Mouse (Mus musculus) stomach, embryonic 15.5 days (tissue): ENCODE data around the gene Scnn1a. TPM values are rescaled to one million over a fixed set of nuclear protein-coding genes. Genes with fewer than 3 reads are reported as not detected.

Experiments
- ATAC-seq: fragments of 200-750 bp; cut with Nextera tagmentation; 2 replicates; pipeline ENCODE4 v1.8.0; 2017; ENCODE audit warnings: low read depth, moderate number of reproducible peaks, moderate TSS enrichment; ENCODE audit not compliant: insufficient read depth, low FRiP score
- H3K27ac ChIP-seq: fragments of 300-500 bp; sonication (generic); 2 replicates; pipeline ENCODE4 v1.5.1; 2015; ENCODE audit warnings: mild to moderate bottlenecking, inconsistent platforms
- H3K27me3 ChIP-seq: fragments of 300-500 bp; sonication (generic); replicated peaks from 2 replicates; pipeline ENCODE4 v1.6.1; 2015; ENCODE audit warnings: inconsistent platforms
- H3K36me3 ChIP-seq: fragments of 300-500 bp; sonication (generic); 2 replicates; pipeline ENCODE4 v1.6.1; 2015; ENCODE audit warnings: inconsistent platforms
- H3K4me1 ChIP-seq: fragments of 300-500 bp; sonication (generic); 2 replicates; pipeline ENCODE4 v1.6.1; 2015; ENCODE audit warnings: inconsistent platforms
- H3K4me2 ChIP-seq: fragments of 300-500 bp; sonication (generic); 2 replicates; pipeline ENCODE4 v1.6.1; 2015; ENCODE audit warnings: mild to moderate bottlenecking, inconsistent platforms
- H3K4me3 ChIP-seq: fragments of 300-500 bp; sonication (generic); replicated peaks from 2 replicates; pipeline ENCODE4 v1.5.1; 2015; ENCODE audit warnings: inconsistent platforms
- H3K9ac ChIP-seq: fragments of 300-500 bp; sonication (generic); 2 replicates; pipeline ENCODE4 v1.6.1; 2015; ENCODE audit warnings: inconsistent platforms
- H3K9me3 ChIP-seq: fragments of 300-500 bp; sonication (generic); 2 replicates; pipeline ENCODE4 v1.6.1; 2016; ENCODE audit warnings: inconsistent platforms
- WGBS: fragments of 180-500 bp; shearing (Covaris S2); methylation state at CpG from one replicate; pipeline ENCODE4 v1.1.7; 2015; 5-methylcytosine and 5-hydroxymethylcytosine counted together
- polyA plus RNA-seq: library from polyadenylated mRNA; unstranded; fragments of >200 nt; fragmentation: Nextera tagmentation; extraction: Ambion mirVana; gene quantifications from 2 replicates; pipeline ENCODE4 v1.2.1, GENCODE M21; 2015

The Scnn1a gene
- polyA plus RNA-seq, 1 experiment from 2014 or later = 3.8 TPM

DNA sequence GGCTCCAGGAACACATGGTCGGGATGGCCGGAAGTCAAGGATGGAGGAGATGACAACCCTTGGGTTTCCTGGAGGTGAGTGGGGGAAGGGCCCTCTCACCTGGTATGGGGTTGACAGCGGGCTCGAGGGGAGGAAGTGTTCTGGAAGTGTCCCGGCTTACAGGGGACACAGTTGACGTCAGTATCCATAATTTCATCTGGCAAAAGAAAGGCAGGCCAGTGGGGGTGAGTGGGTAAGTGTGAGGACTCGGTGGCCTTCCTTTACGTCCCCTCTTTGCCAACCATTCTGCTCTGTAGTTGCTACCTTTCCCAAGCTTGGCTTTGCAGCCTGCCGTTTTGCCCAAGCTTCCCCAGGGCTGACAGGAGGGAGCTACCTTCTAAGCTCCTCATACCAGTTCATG is 8.3 kb upstream of the Scnn1a start:
- Histone ChIP-seq H3K4me2 (peak overlapping the region; percentile 81), H3K9ac (no peak overlapping the region; the same call in 1 of the 2 replicates), H3K27ac (no peak overlapping the region), H3K4me1 (peaks cover 19% of the 10 kb centered on the region), H3K9me3 (no peaks in the 10 kb centered on the region), H3K27me3 (no peaks in the 10 kb centered on the region), H3K4me3 (peak overlapping the region; percentile 66), H3K36me3 (peaks cover 16% of the 10 kb centered on the region)
- ATAC-seq = no peak
- 81% methylated on average over 9 of the region's 9 CpGs for WGBS

DNA sequence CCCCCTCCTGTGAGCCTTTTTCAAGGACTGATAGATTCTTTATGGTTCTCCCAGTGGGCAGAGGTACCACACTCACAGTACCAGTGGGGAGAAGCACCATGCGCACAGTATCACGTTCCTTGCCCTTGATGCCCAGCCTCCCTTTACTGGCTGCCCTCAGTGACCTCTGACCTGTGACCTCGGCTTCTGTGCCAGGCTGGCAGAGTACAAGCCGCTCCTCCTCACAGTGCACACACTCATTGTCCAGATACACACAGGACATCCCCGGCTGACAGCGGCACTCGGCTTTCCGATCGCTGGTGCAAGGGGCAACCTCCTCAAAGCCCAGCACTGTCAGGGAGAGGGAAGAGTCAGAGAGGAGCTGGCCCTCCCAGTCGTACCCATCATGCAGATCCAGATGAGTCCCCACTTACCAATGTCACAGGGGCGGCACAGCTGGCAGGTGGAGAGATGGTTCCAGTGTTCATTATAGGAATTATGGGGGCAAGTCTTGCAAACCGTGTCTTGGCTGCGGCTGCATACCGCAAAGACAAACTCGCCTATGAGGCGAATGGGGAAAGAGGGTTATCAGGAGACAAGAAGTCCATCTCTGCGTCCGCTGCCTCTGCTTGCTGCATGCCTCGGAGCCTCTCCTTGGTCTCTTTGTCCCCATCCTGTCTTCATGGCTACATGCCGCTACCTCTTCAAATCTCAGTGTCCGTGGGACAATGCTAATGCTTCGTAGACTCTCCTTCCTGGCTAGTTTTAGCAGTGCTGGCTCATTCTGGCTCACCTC is 7.7 kb upstream of the Scnn1a start:
- WGBS = 51% methylated on average over 22 of the region's 22 CpGs
- peak overlapping the region; percentile 66 for H3K4me3 ChIP-seq
- peak overlapping the region; percentile 73 for H3K27ac ChIP-seq
- no peaks in the 10 kb centered on the region for H3K27me3 ChIP-seq
- H3K36me3 ChIP-seq = 0 out of 2 replicates have a peak, but pooled peaks cover 14% of the 10 kb centered on the region
- peak overlapping the region; percentile 89 for H3K9ac ChIP-seq
- H3K4me1 ChIP-seq = peaks cover 19% of the 10 kb centered on the region
- peak overlapping the region; percentile 81 for H3K4me2 ChIP-seq
- no peaks in the 10 kb centered on the region for H3K9me3 ChIP-seq
- ATAC-seq = no peak

- ATAC-seq = peak; percentile 92
- Histone ChIP-seq H3K27me3 (no peaks in the 10 kb centered on the region), H3K27ac (peak within 1 kb of the TSS; percentile 73), H3K36me3 (0 out of 2 replicates have a peak, but pooled peaks cover 13% of the 10 kb centered on the region), H3K4me3 (peak within 1 kb of the TSS; percentile 66), H3K4me2 (peak within 1 kb of the TSS; percentile 81), H3K9me3 (no peaks in the 10 kb centered on the region), H3K4me1 (peaks cover 19% of the 10 kb centered on the region), H3K9ac (peak within 1 kb of the TSS; percentile 89)
- 3% methylated on average over 42 of the region's 46 CpGs for WGBS
These were observed 6.8 kb upstream of the Scnn1a start, which contains the start of gene Ltbr for GRCm38 (mm10) chr6:125313546-125314230. Gene Ltbr (minus strand): TSS chr6:125313885.

DNA sequence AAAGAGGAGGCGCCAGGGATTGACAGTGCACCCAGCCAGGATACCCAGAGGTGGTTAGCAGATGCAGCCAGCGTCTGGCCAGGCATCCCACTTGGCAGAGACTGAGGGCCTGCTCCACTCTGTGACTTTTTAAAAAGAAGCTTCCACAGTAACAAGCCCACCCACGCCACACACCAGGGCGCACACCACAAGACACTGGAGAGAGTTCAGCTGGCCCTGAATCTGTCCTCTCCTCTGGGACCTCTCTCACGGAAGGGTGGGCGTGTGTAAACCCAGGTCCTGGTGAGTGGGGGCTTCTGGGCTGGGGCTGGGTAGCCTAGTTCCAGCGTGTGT is 6.3 kb upstream of the Scnn1a start:
- 0 out of 2 replicates have a peak, but pooled peaks cover 8% of the 10 kb centered on the region for H3K36me3 ChIP-seq
- H3K27ac ChIP-seq = peak overlapping the region; percentile 68
- H3K4me2 ChIP-seq = peak overlapping the region; percentile 81
- H3K9ac ChIP-seq = peak overlapping the region; percentile 89
- 54% methylated on average over 7 of the region's 7 CpGs for WGBS
- H3K27me3 ChIP-seq = no peaks in the 10 kb centered on the region
- no peaks in the 10 kb centered on the region for H3K9me3 ChIP-seq
- H3K4me1 ChIP-seq = peaks cover 19% of the 10 kb centered on the region
- peak overlapping the region; percentile 66 for H3K4me3 ChIP-seq
- peak; percentile 9; the same call in 1 of the 2 replicates for ATAC-seq

DNA sequence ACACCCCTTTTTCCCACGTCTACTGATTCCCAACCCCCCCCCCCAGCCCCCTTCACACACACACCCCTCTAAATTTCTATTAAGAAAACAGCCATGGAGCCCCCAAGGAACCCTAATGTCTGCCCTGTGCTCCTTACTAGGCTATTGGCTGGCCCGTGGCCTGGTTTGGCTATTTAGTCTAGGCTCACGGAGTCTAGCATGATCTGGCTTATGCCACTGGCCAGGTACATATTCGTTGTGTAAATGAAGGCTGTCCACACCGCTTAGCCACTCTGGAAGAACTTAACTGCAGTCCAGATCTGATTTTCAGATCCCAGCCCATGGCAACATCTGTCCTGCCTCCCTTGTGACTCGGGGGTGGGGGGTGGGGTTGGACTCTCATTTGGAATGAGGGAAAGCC is 5.7 kb upstream of the Scnn1a start:
- Histone ChIP-seq H3K4me3 (no peak overlapping the region), H3K4me1 (peaks cover 19% of the 10 kb centered on the region), H3K9ac (no peak overlapping the region), H3K9me3 (no peaks in the 10 kb centered on the region), H3K27me3 (0 out of 2 replicates have a peak, but pooled peaks cover 2% of the 10 kb centered on the region), H3K4me2 (no peak overlapping the region), H3K36me3 (0 out of 2 replicates have a peak, but pooled peaks cover 7% of the 10 kb centered on the region), H3K27ac (peak overlapping the region; percentile 68; the same call in 1 of the 2 replicates)
- no peak for ATAC-seq
- WGBS = 72% methylated on average over 6 of the region's 6 CpGs

DNA sequence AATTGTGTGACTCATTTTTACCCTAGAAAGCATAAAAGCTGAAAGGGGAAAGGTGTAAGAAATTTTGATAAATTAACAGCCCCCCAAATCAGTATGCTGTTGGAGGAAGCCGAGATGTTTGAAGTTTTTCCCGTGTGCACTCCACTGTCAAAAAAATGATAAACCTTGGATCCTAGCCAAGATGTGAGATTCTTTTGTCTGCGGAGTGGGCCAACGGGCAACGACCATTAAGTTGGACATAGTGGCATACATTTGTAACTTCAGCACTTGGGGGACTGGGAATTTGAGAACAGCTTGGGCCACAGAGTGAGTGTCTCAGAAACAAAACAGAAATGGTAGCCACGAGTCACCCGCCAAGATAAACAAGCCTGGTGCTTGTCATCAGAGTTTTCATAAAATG is 3.4 kb upstream of the Scnn1a start:
- Histone ChIP-seq H3K27me3 (peaks cover 18% of the 10 kb centered on the region; the same call in 1 of the 2 replicates), H3K27ac (no peak overlapping the region), H3K4me3 (no peak overlapping the region), H3K4me2 (no peak overlapping the region), H3K9ac (no peak overlapping the region), H3K4me1 (peaks cover 25% of the 10 kb centered on the region), H3K36me3 (0 out of 2 replicates have a peak, but pooled peaks cover under 1% of the 10 kb centered on the region), H3K9me3 (no peaks in the 10 kb centered on the region)
- WGBS = 34% methylated on average over 7 of the region's 7 CpGs
- no peak for ATAC-seq

DNA sequence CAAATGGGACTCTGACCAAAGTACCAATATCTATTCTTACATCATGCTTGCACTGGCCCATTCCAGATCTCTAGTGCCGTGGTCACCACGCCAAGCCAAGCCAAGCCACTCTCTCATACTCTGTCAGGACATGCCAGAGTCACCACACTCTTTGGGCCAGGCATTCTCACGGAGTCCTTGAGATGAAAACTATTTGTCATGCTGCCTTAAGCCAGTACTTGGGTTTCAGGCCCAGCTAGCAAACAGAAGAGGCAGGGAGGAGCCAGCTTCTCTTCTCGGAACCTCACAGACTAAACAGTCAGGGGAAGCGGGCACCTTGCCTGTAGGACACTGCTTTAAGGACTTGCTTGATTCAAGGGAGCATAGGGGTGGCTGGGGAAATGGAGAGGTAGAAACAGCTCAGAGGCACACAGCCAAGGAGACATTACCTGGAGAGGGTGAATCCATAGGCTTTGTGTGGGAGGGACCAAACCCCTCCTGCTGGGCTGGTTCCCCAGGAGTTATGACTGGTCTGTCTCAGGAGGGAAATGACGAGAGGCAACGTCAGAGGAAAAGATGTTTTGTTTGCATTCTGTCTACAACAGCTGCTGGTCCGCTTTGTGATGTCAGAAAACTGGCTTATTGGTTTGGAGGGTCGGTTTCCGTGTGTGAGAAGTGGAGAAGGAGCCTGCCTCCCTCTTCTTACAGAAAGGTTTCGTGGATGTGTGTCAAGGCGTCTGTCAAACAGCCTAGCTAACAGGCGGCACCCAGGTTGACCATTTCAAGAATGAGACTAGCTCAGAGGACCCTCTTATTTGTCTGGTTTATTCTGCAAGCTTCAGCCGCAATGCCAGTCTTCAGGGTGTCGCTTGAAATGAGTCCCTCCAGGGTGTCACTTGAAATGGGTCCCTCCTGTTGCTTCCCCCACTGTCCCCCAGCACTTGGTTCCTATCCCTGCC is 1.2 kb upstream of the Scnn1a start:
- 51% methylated on average over 15 of the region's 15 CpGs for WGBS
- ATAC-seq = no peak
- no peak overlapping the region for H3K27ac ChIP-seq

GRCm38 (mm10) chr6:125319919-125320296 is 551 bp upstream of the Scnn1a start:
- Histone ChIP-seq H3K27me3 (peaks cover 18% of the 10 kb centered on the region; the same call in 1 of the 2 replicates), H3K36me3 (no peaks in the 10 kb centered on the region), H3K9ac (no peak overlapping the region), H3K4me3 (no peak overlapping the region), H3K4me1 (peaks cover 10% of the 10 kb centered on the region; the same call in 1 of the 2 replicates), H3K27ac (0 out of 2 replicates have a peak overlapping the region, but pooled peaks have one; percentile 16), H3K9me3 (no peaks in the 10 kb centered on the region), H3K4me2 (no peak overlapping the region)
- no peak for ATAC-seq

More for the DNA sequence above, 1.2 kb upstream of the Scnn1a start:
- Histone ChIP-seq H3K9ac (no peak overlapping the region), H3K4me1 (peaks cover 14% of the 10 kb centered on the region), H3K4me3 (no peak overlapping the region), H3K9me3 (no peaks in the 10 kb centered on the region), H3K36me3 (no peaks in the 10 kb centered on the region), H3K27me3 (peaks cover 18% of the 10 kb centered on the region; the same call in 1 of the 2 replicates), H3K4me2 (no peak overlapping the region)

DNA sequence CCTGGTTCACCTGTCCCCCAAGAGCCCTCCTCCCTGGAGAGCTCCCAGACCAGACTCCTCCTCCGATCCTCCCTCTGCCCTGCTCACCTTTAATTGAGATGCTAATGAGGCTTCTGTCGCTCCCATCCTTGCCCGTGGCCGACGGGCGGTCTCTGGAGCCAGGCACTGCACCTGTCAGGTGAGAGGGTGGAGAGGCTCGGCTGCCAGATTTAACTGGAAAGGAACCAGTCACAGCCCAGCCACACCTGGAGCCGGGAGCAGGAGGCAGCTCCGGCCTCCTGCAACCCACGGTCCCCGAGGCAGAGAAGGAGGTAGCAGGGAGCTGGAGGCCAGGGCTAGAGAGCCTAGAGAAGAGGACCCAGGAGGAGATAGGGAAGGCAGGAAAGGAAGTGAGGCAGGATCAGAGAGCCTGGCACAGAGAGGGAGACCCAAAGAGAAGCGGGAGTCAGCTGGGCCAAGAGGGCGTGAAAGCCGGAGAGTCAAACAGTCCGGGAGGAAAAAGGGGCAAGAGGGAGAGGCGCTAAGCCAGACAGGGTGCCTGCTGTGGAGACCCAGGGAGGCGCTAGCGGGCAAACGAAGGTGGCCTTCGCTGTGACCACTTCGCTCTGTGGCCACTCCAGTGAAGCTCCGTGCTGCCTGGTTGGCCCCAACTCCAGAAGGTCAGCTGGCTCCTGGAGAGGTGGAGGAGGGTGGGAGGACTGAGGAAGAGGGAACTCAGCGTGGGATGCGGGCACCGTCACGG is 826 bp downstream of the Scnn1a start:
- no peaks in the 10 kb centered on the region for H3K9me3 ChIP-seq
- WGBS = 17% methylated on average over 26 of the region's 26 CpGs
- H3K27ac ChIP-seq = no peak overlapping the region
- H3K4me1 ChIP-seq = peaks cover 10% of the 10 kb centered on the region; the same call in 1 of the 2 replicates
- H3K9ac ChIP-seq = no peak overlapping the region
- peak overlapping the region; percentile 37 for H3K4me2 ChIP-seq
- peaks cover 18% of the 10 kb centered on the region; the same call in 1 of the 2 replicates for H3K27me3 ChIP-seq
- H3K36me3 ChIP-seq = no peaks in the 10 kb centered on the region
- peak; percentile 16; the same call in 1 of the 2 replicates for ATAC-seq
- H3K4me3 ChIP-seq = 0 out of 2 replicates have a peak overlapping the region, but pooled peaks have one; percentile 8

DNA sequence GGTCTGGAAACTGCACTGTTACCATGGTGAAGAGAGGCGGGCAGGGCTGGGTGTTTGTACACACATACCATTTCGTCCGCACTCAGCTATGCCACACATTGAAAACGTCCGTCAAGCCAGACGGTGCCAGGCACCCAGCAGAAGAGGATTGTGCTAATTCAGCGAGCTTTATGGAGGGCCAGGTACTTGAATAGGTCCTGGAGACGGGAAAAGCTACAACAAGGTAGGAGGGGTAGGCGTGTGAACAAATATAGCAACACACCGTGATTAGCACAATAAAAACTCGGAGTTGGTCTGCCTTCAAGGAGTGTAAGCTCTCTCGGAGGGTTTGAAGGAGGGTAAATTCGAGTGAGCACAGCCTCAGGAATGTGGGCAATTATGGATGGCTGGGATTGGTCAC is 2.3 kb downstream of the Scnn1a start:
- WGBS = 52% methylated on average over 13 of the region's 13 CpGs
- H3K4me2 ChIP-seq = peak overlapping the region; percentile 19; the same call in 1 of the 2 replicates
- no peak; the same call in 1 of the 2 replicates for ATAC-seq
- H3K27ac ChIP-seq = no peak overlapping the region
- H3K9me3 ChIP-seq = no peaks in the 10 kb centered on the region
- H3K4me3 ChIP-seq = no peak overlapping the region
- no peaks in the 10 kb centered on the region for H3K36me3 ChIP-seq
- H3K9ac ChIP-seq = no peak overlapping the region
- H3K4me1 ChIP-seq = peaks cover 10% of the 10 kb centered on the region; the same call in 1 of the 2 replicates
- H3K27me3 ChIP-seq = peaks cover 18% of the 10 kb centered on the region; the same call in 1 of the 2 replicates
